Mouse (Mus musculus): ENCODE measurements at regions not wholly inside any gene's neighbourhood (a gene's known extent, or its start where the extent isn't known, plus 50 kb on each side); places are given as distances from the start of the nearest gene placed in this dataset.

GRCm38 (mm10) chr6:101898544-101898943, 520.8 kb upstream of the Pdzrn3 start:
- intact Hi-C loops (cut with DNase I): no loop called here
- DNase-seq (ENCODE audit: low spot score in 2 of 2): no peak

- intact Hi-C loops (cut with DNase I): no loop called here
- DNase-seq (ENCODE audit: low spot score in 2 of 2): no peak
Measured at GRCm38 (mm10) chr6:101890655-101891054, 513.0 kb upstream of the Pdzrn3 start.

DNA sequence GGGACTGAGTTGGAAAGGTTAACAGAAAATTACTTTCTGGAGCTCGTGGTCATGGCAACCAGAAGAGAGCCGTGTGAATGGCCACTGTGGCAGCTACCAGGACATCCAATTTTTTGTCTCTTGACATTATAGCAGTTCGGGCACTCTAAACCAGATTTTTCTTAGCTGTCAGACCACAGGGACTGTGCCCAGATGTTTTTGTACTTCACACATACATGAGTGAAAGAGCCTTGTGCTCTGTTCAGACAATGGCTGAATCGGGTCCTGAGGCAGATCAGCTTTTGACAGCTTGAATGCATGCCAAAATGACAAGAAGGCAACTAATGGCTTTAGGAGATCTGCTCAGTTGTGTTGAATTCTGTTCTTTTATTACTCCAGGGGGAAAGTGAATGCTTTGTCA, 505.2 kb upstream of the Pdzrn3 start:
- DNase-seq (ENCODE audit: low spot score in 2 of 2): no peak
- intact Hi-C loops (cut with DNase I): no loop called here

GRCm38 (mm10) chr6:101874894-101875293, 497.2 kb upstream of the Pdzrn3 start:
- intact Hi-C loops (cut with DNase I): no loop called here

DNA sequence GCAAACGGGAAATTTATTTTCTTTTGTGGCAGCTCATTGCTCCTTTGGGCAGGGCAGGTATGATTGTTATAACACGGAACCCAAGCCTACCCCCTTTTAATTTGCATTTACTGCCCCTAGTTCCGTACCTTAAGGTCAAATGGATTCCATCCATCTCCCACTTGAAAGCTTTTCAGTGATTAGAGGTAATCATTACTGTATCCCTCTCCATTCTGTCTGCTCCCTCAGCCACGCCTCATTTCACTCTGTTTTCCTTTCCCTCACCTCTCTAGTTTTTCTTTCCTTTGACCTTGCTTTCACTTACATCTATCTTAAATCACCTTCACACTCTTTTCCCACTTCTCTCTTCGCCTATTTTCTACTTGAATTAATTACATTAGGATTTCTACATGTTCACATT, 481.2 kb upstream of the Pdzrn3 start:
- DNase-seq (ENCODE audit: low spot score in 2 of 2): no peak
- intact Hi-C loops (cut with DNase I): no loop called here

More at GRCm38 (mm10) chr6:101874894-101875293, 497.2 kb upstream of the Pdzrn3 start:
- no peak for DNase-seq (ENCODE audit: low spot score in 2 of 2)

DNA sequence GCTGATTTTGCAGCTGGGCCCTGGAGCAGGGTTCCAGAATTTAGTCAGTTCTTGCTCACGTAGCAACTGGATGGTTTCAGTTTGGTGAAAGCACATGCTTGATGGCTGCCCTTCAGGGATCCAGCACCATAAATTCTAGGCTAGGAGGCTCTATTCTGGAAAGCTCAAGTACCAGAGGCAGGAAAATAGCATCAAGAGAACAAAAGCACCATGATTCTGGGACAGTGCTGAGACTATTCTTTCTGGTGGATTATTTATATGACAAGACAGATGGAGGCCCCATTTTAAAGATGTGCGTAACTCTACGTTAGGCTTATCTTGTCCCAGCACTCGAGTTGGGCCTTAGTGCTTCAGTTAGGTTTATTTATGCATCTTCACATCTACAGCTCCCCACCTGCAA, 463.0 kb upstream of the Pdzrn3 start:
- intact Hi-C loops (cut with DNase I): no loop called here
- no peak for DNase-seq (ENCODE audit: low spot score in 2 of 2)

- intact Hi-C loops (cut with DNase I): no loop called here
- DNase-seq (ENCODE audit: low spot score in 2 of 2): no peak
Measured at GRCm38 (mm10) chr6:101837563-101837962, 459.9 kb upstream of the Pdzrn3 start.

DNA sequence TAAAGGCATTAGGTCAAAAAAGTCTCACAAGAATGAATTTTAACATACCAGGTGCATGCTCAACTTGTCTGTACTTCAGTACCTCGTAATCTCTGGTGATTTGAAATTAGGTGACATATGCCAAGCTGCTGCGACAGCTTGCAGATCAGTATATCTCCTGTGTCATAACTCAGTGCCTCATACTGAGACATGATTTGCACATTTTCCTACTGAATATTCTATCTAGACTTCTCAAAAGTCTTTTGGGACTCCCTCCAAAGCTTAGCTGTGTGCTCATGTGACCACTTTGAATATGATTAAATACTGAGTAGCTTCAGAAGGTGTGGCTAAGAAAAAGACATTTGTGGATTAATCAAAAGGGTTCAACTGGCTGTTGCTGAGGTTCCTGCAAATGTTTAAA, 416.3 kb upstream of the Pdzrn3 start:
- intact Hi-C loops (cut with DNase I): no loop called here
- no peak for DNase-seq (ENCODE audit: low spot score in 2 of 2)

- intact Hi-C loops (cut with DNase I): no loop called here
- no peak for DNase-seq (ENCODE audit: low spot score in 2 of 2)
Measured at GRCm38 (mm10) chr6:101777864-101778263, 400.2 kb upstream of the Pdzrn3 start.

DNA sequence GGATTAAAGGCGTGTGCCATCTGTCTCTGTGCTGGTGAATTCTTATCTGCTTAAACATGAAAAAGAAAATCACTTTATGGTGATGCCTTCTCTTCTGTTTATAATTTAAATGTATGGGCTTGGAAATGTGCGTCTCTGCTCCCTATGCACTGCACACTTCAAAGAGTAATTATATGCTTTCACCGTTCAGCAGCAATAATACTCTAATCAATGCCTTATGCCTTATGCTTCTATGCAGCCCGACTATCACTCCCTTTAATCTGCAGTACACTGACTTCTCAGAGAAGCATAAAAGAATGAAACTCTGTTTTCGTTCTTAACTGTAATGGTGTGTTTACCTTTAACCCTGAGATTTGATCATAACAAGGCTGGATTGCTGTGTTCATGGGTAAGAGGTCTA, 395.5 kb upstream of the Pdzrn3 start:
- DNase-seq (ENCODE audit: low spot score in 2 of 2): no peak
- intact Hi-C loops (cut with DNase I): no loop called here

DNA sequence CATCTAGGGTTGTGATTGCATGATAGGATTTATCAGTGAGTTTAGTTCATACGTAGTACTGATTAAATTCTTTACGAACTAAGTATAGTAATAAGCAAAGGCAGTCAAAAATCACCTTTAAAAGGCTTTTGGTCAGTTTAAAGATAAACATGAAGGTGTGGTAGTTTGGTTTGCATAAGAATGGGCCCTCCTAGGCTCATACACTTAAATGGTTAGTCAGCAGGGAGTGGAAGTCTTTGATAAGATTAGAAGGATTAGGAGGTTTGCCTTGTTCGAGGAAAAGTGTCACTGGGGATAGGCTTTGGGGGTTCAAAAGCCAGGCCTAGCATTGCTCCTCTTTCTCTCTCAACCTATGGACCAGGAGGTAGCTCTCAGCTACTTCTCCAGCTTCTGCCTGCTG, 357.4 kb upstream of the Pdzrn3 start:
- intact Hi-C loops (cut with DNase I): no loop called here
- DNase-seq (ENCODE audit: low spot score in 2 of 2): no peak

- DNase-seq (ENCODE audit: low spot score in 2 of 2): no peak
- intact Hi-C loops (cut with DNase I): no loop called here
Measured at GRCm38 (mm10) chr6:101720513-101720912, 342.8 kb upstream of the Pdzrn3 start.

GRCm38 (mm10) chr6:101689684-101690083, 312.0 kb upstream of the Pdzrn3 start:
- intact Hi-C loops (cut with DNase I): no loop called here
- no peak for DNase-seq (ENCODE audit: low spot score in 2 of 2)

DNA sequence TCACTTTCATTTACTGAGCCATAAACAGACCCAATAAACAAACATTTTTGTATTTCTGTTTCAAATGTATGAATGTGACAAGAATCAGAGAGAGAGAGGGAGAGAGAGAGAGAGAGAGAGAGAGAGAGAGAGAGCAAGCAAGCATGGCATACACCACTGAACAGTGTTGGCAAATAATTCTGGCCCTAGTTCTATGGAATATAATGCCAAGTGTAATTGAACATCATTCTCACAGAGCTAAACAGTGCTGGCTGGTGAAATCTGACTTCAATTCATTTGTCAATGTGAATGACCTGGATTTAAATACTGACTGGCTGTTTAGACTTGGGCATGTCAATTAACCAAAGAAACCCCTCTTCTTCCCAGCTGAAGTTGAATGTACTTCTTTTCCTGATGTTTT, 308.9 kb upstream of the Pdzrn3 start:
- intact Hi-C loops (cut with DNase I): no loop called here

GRCm38 (mm10) chr6:101685734-101686133, 308.0 kb upstream of the Pdzrn3 start:
- no peak for DNase-seq (ENCODE audit: low spot score in 2 of 2)
- intact Hi-C loops (cut with DNase I): no loop called here

More for the DNA sequence above, 308.9 kb upstream of the Pdzrn3 start:
- DNase-seq (ENCODE audit: low spot score in 2 of 2): no peak

GRCm38 (mm10) chr6:101684390-101684789, 306.7 kb upstream of the Pdzrn3 start:
- intact Hi-C loops (cut with DNase I): no loop called here
- DNase-seq (ENCODE audit: low spot score in 2 of 2): no peak

- intact Hi-C loops (cut with DNase I): no loop called here
- DNase-seq (ENCODE audit: low spot score in 2 of 2): no peak
Measured at GRCm38 (mm10) chr6:101674846-101675245, 297.1 kb upstream of the Pdzrn3 start.

- intact Hi-C loops (cut with DNase I): no loop called here
- no peak for DNase-seq (ENCODE audit: low spot score in 2 of 2)
Measured at GRCm38 (mm10) chr6:101670770-101671169, 293.1 kb upstream of the Pdzrn3 start.

DNA sequence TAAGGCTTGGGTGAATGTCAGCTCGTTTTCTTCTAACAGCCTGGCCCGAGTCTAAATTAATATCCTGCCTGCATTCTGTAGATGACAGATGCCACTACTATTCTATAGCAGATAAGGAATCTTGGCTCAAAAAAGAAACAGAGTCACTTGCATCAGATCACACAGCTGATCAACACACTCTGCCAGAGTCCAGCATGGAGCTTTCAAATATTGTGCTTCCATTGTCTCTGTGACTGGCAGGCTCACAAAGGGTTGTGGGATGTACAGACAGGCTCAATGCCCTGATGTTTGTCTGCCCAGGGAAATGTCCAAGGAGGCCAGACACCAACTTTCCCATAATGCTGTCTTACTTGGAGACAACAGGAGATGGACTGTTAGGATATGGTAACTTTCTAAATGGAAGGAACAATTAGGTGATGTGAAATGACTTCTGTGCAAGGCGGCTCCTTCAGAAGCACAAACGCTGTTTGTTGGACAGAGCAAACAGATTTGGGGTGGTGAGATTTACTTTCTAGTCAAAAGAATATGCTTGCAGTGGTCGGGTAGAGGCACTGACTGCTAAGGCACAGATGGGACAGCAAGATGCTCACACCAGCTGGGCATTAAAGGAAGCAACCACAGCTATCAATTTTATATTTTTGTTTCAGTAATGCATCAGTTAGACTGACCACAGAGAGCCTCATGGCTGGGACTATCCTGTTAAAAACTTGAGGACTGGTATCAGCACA, 291.6 kb upstream of the Pdzrn3 start:
- intact Hi-C loops (cut with DNase I): no loop called here

GRCm38 (mm10) chr6:101654351-101654750, 276.7 kb upstream of the Pdzrn3 start:
- intact Hi-C loops (cut with DNase I): loop anchor here (10.0 kb wide), 1 partner anchor 940 kb away; no protein-coding TSS in a partner anchor
- no peak for DNase-seq (ENCODE audit: low spot score in 2 of 2)

More for the DNA sequence above, 291.6 kb upstream of the Pdzrn3 start:
- no peak for DNase-seq (ENCODE audit: low spot score in 2 of 2)

GRCm38 (mm10) chr6:101650348-101650747, 272.7 kb upstream of the Pdzrn3 start:
- DNase-seq (ENCODE audit: low spot score in 2 of 2): peak; percentile 58 to 63
- intact Hi-C loops (cut with DNase I): loop anchor here (10.0 kb wide), 1 partner anchor 944 kb away; no protein-coding TSS in a partner anchor

DNA sequence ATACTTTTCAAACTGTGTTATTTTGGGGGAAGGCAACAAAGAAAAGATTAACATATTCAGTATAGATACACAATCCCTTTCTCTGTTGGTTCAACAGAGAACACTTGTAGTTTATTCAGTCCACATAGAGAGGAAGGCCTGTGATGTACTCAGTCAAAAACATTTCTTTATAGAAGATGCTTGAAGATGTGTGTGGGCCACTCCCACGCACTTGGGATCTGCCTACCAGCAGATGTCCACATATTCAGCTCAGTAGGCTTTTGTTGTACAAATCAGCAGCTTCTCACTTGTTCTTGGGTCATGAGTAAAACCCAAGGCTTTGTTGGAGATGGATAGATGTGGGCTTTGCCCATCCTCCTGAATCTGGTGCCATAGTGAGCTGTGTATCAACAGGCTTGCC, 239.6 kb upstream of the Pdzrn3 start:
- intact Hi-C loops (cut with DNase I): loop anchor here (2.0 to 10.0 kb wide), 3 partner anchors 242 to 735 kb away; partner anchors contain the start of gene Pdzrn3
- no peak for DNase-seq (ENCODE audit: low spot score in 2 of 2)
